Mouse (Mus musculus) MEL (cell line): Measurements from ENCODE around the gene Polk. TPM values are rescaled to one million over a fixed set of nuclear protein-coding genes. Genes with fewer than 3 reads are reported as not detected.
A peak's percentile ranks its signal among the peaks of the same experiment; 100 is the strongest.

Source experiments
- DNase-seq: peaks from one replicate; pipeline ENCODE4 v3.0.0; 2011; ENCODE audit warnings: low read depth, low spot score
- H3K27ac ChIP-seq: 2 replicates; pipeline ENCODE4 v1.5.1; 2012; ENCODE audit warnings: low read depth, mild to moderate bottlenecking, control low read depth, low read length, moderate library complexity; ENCODE audit not compliant: control insufficient read depth
- H3K27me3 ChIP-seq, 2 experiments: fragments of 150-350 bp in 1 of 2; sonication (generic) in 1 of 2; 2 replicates each; pipeline ENCODE4 v1.6.1; 2012; ENCODE audit warnings: low read length in 2 of 2, mild to moderate bottlenecking in 2 of 2, improper control_type of control experiment in 1 of 2, moderate library complexity in 1 of 2; ENCODE audit not compliant: insufficient read depth in 2 of 2, control insufficient read depth in 1 of 2
- H3K36me3 ChIP-seq, 2 experiments: 2 replicates each; pipeline ENCODE4 v1.6.1; 2012 to 2014; ENCODE audit warnings: low read length in 2 of 2, improper control_type of control experiment in 1 of 2, inconsistent platforms in 1 of 2, mild to moderate bottlenecking in 1 of 2; ENCODE audit not compliant: insufficient read depth in 2 of 2, control insufficient read depth in 1 of 2
- H3K4me1 ChIP-seq, 2 experiments: fragments of 150-350 bp in 1 of 2; sonication (generic) in 1 of 2; 2 replicates each; pipeline ENCODE4 v1.6.1; 2012; ENCODE audit warnings: low read length in 2 of 2, improper control_type of control experiment in 1 of 2, mild to moderate bottlenecking in 1 of 2; ENCODE audit not compliant: insufficient read depth in 2 of 2, control insufficient read depth in 1 of 2
- H3K4me3 ChIP-seq, 2 experiments: fragments of 150-350 bp in 1 of 2; sonication (generic) in 1 of 2; 2 replicates each; pipeline ENCODE4 v1.5.1; 2012; ENCODE audit warnings: low read depth in 2 of 2, low read length in 2 of 2, mild to moderate bottlenecking in 2 of 2, moderate library complexity in 2 of 2, control low read depth in 1 of 2, improper control_type of control experiment in 1 of 2; ENCODE audit not compliant: control insufficient read depth in 1 of 2, insufficient read depth in 1 of 2
- H3K79me2 ChIP-seq: 2 replicates; pipeline ENCODE4 v1.6.1; 2012; ENCODE audit warnings: mild to moderate bottlenecking, low read length, moderate library complexity; ENCODE audit not compliant: control insufficient read depth, poor library complexity, insufficient read depth
- H3K9ac ChIP-seq: 2 replicates; pipeline ENCODE4 v1.6.1; 2012; ENCODE audit warnings: low read depth, mild to moderate bottlenecking, control low read depth, low read length, moderate library complexity; ENCODE audit not compliant: control insufficient read depth, poor library complexity, severe bottlenecking
- H3K9me3 ChIP-seq: fragments of 150-350 bp; sonication (generic); replicated peaks from 2 replicates; pipeline ENCODE4 v1.6.1; 2012; ENCODE audit warnings: mild to moderate bottlenecking, low read length, improper control_type of control experiment, moderate library complexity; ENCODE audit not compliant: insufficient read depth
- BHLHE40 ChIP-seq: IDR thresholded peaks from 2 replicates; pipeline ENCODE4 v1.6.1; 2012; ENCODE audit warnings: low read depth, mild to moderate bottlenecking, inconsistent platforms, low read length, improper control_type of control experiment, borderline replicate concordance
- CHD1 ChIP-seq: IDR thresholded peaks from 2 replicates; pipeline ENCODE4 v1.6.1; 2012; ENCODE audit warnings: low read depth, mild to moderate bottlenecking, inconsistent platforms, low read length, improper control_type of control experiment
- CHD2 ChIP-seq: IDR thresholded peaks from 2 replicates; pipeline ENCODE4 v1.6.1; 2011; ENCODE audit warnings: low read length, improper control_type of control experiment
- CTCF ChIP-seq, 3 experiments: IDR thresholded peaks in 2 of 3; conservative IDR thresholded peaks in 1 of 3; 2 replicates each; pipeline ENCODE4 v1.5.1; 2011 to 2012; ENCODE audit warnings: low read length in 3 of 3, low read depth in 2 of 3, mild to moderate bottlenecking in 2 of 3, improper control_type of control experiment in 1 of 3, inconsistent platforms in 1 of 3, mixed read lengths in 1 of 3, moderate library complexity in 1 of 3; ENCODE audit not compliant: control insufficient read depth in 1 of 3, insufficient read depth in 1 of 3, poor library complexity in 1 of 3, severe bottlenecking in 1 of 3
- E2F4 ChIP-seq: IDR thresholded peaks from 2 replicates; pipeline ENCODE4 v1.6.1; 2011; ENCODE audit warnings: low read depth, low read length, improper control_type of control experiment, borderline replicate concordance
- ELF1 ChIP-seq: IDR thresholded peaks from 2 replicates; pipeline ENCODE4 v1.6.1; 2014; ENCODE audit warnings: low read depth, mild to moderate bottlenecking, inconsistent platforms, low read length, improper control_type of control experiment, moderate library complexity
- EP300 ChIP-seq, 2 experiments: IDR thresholded peaks; 2 replicates each; pipeline ENCODE4 v1.6.1; 2011; ENCODE audit warnings: improper control_type of control experiment in 2 of 2, low read length in 2 of 2, low read depth in 1 of 2, mild to moderate bottlenecking in 1 of 2
- GABPA ChIP-seq: IDR thresholded peaks from 2 replicates; pipeline ENCODE4 v1.6.1; 2012; ENCODE audit warnings: low read depth, mild to moderate bottlenecking, inconsistent platforms, low read length, improper control_type of control experiment, moderate library complexity
- GATA1 ChIP-seq: IDR thresholded peaks from 2 replicates; pipeline ENCODE4 v1.6.1; 2011; ENCODE audit warnings: low read depth, low read length, improper control_type of control experiment
- HCFC1 ChIP-seq: IDR thresholded peaks from 2 replicates; pipeline ENCODE4 v1.6.1; 2012; ENCODE audit warnings: low read depth, mild to moderate bottlenecking, inconsistent platforms, low read length, improper control_type of control experiment, moderate library complexity
- JUND ChIP-seq: IDR thresholded peaks from 2 replicates; pipeline ENCODE4 v1.6.1; 2011; ENCODE audit warnings: low read depth, mild to moderate bottlenecking, improper control_type of control experiment, low read length
- KAT2A ChIP-seq: conservative IDR thresholded peaks from 2 replicates; pipeline ENCODE4 v1.6.1; 2012; ENCODE audit warnings: low read depth, low read length, improper control_type of control experiment, inconsistent platforms
- MAFK ChIP-seq: IDR thresholded peaks from 2 replicates; pipeline ENCODE4 v1.6.1; 2011; ENCODE audit warnings: low read depth, mild to moderate bottlenecking, low read length, improper control_type of control experiment, borderline replicate concordance
- MAZ ChIP-seq: IDR thresholded peaks from 2 replicates; pipeline ENCODE4 v1.6.1; 2012; ENCODE audit warnings: low read depth, mild to moderate bottlenecking, inconsistent platforms, low read length, improper control_type of control experiment
- MEF2A ChIP-seq: IDR thresholded peaks from 2 replicates; pipeline ENCODE4 v1.6.1; 2014; ENCODE audit warnings: low read depth, mild to moderate bottlenecking, inconsistent platforms, low read length, improper control_type of control experiment; ENCODE audit not compliant: poor library complexity, insufficient replicate concordance, severe bottlenecking; ENCODE audit errors: extremely low read depth
- MXI1 ChIP-seq: IDR thresholded peaks from 2 replicates; pipeline ENCODE4 v1.6.1; 2011; ENCODE audit warnings: mild to moderate bottlenecking, low read depth, low read length, improper control_type of control experiment
- NELFE ChIP-seq: IDR thresholded peaks from 2 replicates; pipeline ENCODE4 v1.6.1; 2011; ENCODE audit warnings: low read depth, low read length, improper control_type of control experiment
- NRF1 ChIP-seq: IDR thresholded peaks from 2 replicates; pipeline ENCODE4 v1.6.1; 2014; ENCODE audit warnings: low read depth, mild to moderate bottlenecking, inconsistent platforms, low read length, improper control_type of control experiment, moderate library complexity; ENCODE audit not compliant: poor library complexity, insufficient read depth, severe bottlenecking
- POLR2AphosphoS2 ChIP-seq: IDR thresholded peaks from 2 replicates; pipeline ENCODE4 v1.6.1; 2011; ENCODE audit warnings: low read length, improper control_type of control experiment
- POLR2AphosphoS5 ChIP-seq: IDR thresholded peaks from 2 replicates; pipeline ENCODE4 v1.6.1; 2012; ENCODE audit warnings: low read depth, borderline replicate concordance, mild to moderate bottlenecking, inconsistent platforms, low read length, moderate library complexity, mixed read lengths
- RAD21 ChIP-seq: IDR thresholded peaks from 2 replicates; pipeline ENCODE4 v1.6.1; 2011; ENCODE audit warnings: mild to moderate bottlenecking, low read depth, low read length, improper control_type of control experiment
- RCOR1 ChIP-seq: IDR thresholded peaks from 2 replicates; pipeline ENCODE4 v1.6.1; 2012; ENCODE audit warnings: low read depth, mild to moderate bottlenecking, inconsistent platforms, low read length, improper control_type of control experiment
- SMC3 ChIP-seq: IDR thresholded peaks from 2 replicates; pipeline ENCODE4 v1.6.1; 2011; ENCODE audit warnings: low read depth, low read length, improper control_type of control experiment
- TAL1 ChIP-seq: IDR thresholded peaks from 2 replicates; pipeline ENCODE4 v1.6.1; 2012; ENCODE audit warnings: mild to moderate bottlenecking, inconsistent platforms, low read length, moderate library complexity, mixed read lengths
- UBTF ChIP-seq: IDR thresholded peaks from 2 replicates; pipeline ENCODE4 v1.6.1; 2012; ENCODE audit warnings: low read depth, mild to moderate bottlenecking, inconsistent platforms, low read length, improper control_type of control experiment, moderate library complexity, borderline replicate concordance; ENCODE audit not compliant: insufficient read depth
- USF1 ChIP-seq: IDR thresholded peaks from 2 replicates; pipeline ENCODE4 v1.6.1; 2014; ENCODE audit warnings: low read depth, mild to moderate bottlenecking, inconsistent platforms, low read length, improper control_type of control experiment, moderate library complexity
- ZKSCAN1 ChIP-seq: IDR thresholded peaks from 2 replicates; pipeline ENCODE4 v1.6.1; 2012; ENCODE audit warnings: low read depth, mild to moderate bottlenecking, inconsistent platforms, low read length, improper control_type of control experiment, moderate library complexity
- ZMIZ1 ChIP-seq: IDR thresholded peaks from 2 replicates; pipeline ENCODE4 v1.6.1; 2012; ENCODE audit warnings: low read depth, mild to moderate bottlenecking, inconsistent platforms, low read length, improper control_type of control experiment, moderate library complexity
- ZNF384 ChIP-seq: IDR thresholded peaks from 2 replicates; pipeline ENCODE4 v1.6.1; 2012; ENCODE audit warnings: low read depth, mild to moderate bottlenecking, inconsistent platforms, low read length, improper control_type of control experiment
- polyA plus RNA-seq, 2 experiments: library from polyadenylated mRNA; stranded (reverse) in 1 of 2; unstranded in 1 of 2; fragments of >175 nt in 1 of 2; fragments of >200 nt in 1 of 2; gene quantifications; 2 replicates each; pipeline versions ENCODE4 v1.2.1 to v1.2.4; 2012; ENCODE audit warnings: low replicate concordance in 2 of 2, low read depth in 1 of 2; ENCODE audit not compliant: insufficient read length in 2 of 2, insufficient read depth in 1 of 2, missing spikeins in 1 of 2
- total RNA-seq: library from RNA; depleted of rRNA; stranded (reverse); fragments of 300-350 nt; gene quantifications from 2 replicates; pipeline ENCODE4 v1.2.3, GENCODE M21; 2012

Polk gene
- total and polyA plus RNA-seq, 3 experiments = 2.9 to 3.6 TPM; not detected in 1

DNA sequence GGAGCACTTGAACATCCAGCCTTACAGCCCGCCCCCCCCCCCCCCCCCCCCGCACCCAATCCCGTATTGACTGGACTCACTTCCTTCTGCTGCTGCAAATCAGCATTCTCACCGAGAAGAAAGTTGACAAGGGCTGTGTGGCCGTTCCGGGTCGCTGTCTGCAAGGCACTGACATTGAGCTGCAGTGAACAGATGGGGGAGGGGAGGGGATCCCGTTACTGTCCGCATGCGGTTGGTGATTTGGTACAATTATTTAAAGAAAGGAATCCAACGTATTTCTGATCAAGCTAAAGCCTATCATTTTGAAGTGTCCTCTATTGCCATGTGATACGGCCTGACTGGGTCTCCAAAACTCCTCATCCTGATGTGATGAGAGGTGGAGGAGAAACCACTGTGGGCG, 106.6 kb downstream of the Polk start:
- Histone ChIP-seq H3K79me2 (no peaks in the 10 kb centered on the region), H3K9me3 (no peaks in the 10 kb centered on the region), H3K4me1 (peaks cover 2 to 21% of the 10 kb centered on the region in 2 experiments; a peak in 3 of 4 replicates), H3K4me3 (no peak overlapping the region), H3K9ac (no peak overlapping the region), H3K36me3 (peaks cover 0 to 11% of the 10 kb centered on the region in 2 experiments; a peak in 2 of 4 replicates), H3K27me3 (no peaks in the 10 kb centered on the region), H3K27ac (no peak overlapping the region)
- no peak for DNase-seq
- TF ChIP-seq HCFC1 = no peak
- no peak for TF ChIP-seq NELFE
- no peak for TF ChIP-seq TAL1
- no peak for TF ChIP-seq KAT2A
- TF ChIP-seq EP300 (IDR thresholded peaks at IDR 0.05; ENCODE audit: low read depth in 1 of 2, low read length in 2 of 2) = no peak
- no peak for TF ChIP-seq RCOR1
- TF ChIP-seq RAD21 = no peak
- TF ChIP-seq MXI1 = no peak
- TF ChIP-seq ELF1 = no peak
- no peak for TF ChIP-seq GATA1
- no peak for TF ChIP-seq E2F4
- TF ChIP-seq CHD1 = no peak
- no peak for TF ChIP-seq JUND
- TF ChIP-seq CTCF (IDR thresholded peaks at IDR 0.05 in 2 of 3, conservative IDR thresholded peaks at IDR 0.05 in 1 of 3; ENCODE audit: control insufficient read depth in 1 of 3, insufficient read depth in 1 of 3, low read depth in 2 of 3, low read length in 3 of 3, poor library complexity in 1 of 3, severe bottlenecking in 1 of 3) = no peak
- no peak for TF ChIP-seq SMC3
- TF ChIP-seq CHD2 = no peak
- no peak for TF ChIP-seq POLR2AphosphoS5
- TF ChIP-seq MAFK = no peak
- no peak for TF ChIP-seq MEF2A
- no peak for TF ChIP-seq BHLHE40

GRCm38 (mm10) chr13:96434899-96435331, 107.5 kb downstream of the Polk start:
- no peak overlapping the region for H3K9ac ChIP-seq
- H3K4me3 ChIP-seq = no peak overlapping the region
- no peaks in the 10 kb centered on the region for H3K27me3 ChIP-seq
- DNase-seq = peak; percentile 30
- no peak for TF ChIP-seq KAT2A
- TF ChIP-seq UBTF = no peak
- TF ChIP-seq ELF1 = no peak
- no peak for TF ChIP-seq POLR2AphosphoS2
- TF ChIP-seq MAZ = no peak
- TF ChIP-seq SMC3 = no peak
- TF ChIP-seq USF1 = no peak
- no peak for TF ChIP-seq NELFE
- no peak for TF ChIP-seq GABPA
- TF ChIP-seq HCFC1 = no peak
- TF ChIP-seq CTCF (IDR thresholded peaks at IDR 0.05 in 2 of 3, conservative IDR thresholded peaks at IDR 0.05 in 1 of 3; ENCODE audit: control insufficient read depth in 1 of 3, insufficient read depth in 1 of 3, low read depth in 2 of 3, low read length in 3 of 3, poor library complexity in 1 of 3, severe bottlenecking in 1 of 3) = no peak
- no peak for TF ChIP-seq NRF1
- TF ChIP-seq ZNF384 = no peak
- no peak for TF ChIP-seq CHD1
- no peak for TF ChIP-seq ZMIZ1
- TF ChIP-seq ZKSCAN1 = no peak
- no peak for TF ChIP-seq TAL1
- no peak for TF ChIP-seq MAFK
- no peak overlapping the region for H3K27ac ChIP-seq
- H3K4me1 ChIP-seq = peaks cover 2 to 21% of the 10 kb centered on the region in 2 experiments; a peak in 3 of 4 replicates
- no peaks in the 10 kb centered on the region for H3K79me2 ChIP-seq
- H3K9me3 ChIP-seq = no peaks in the 10 kb centered on the region
- H3K36me3 ChIP-seq = peaks cover 0 to 11% of the 10 kb centered on the region in 2 experiments; a peak in 2 of 4 replicates
